Mouse (Mus musculus): ENCODE measurements around the gene Nuak2.

The Nuak2 gene

GRCm38 (mm10) chr1:132353389-132353788 lies 37.5 kb downstream of the Nuak2 start:
- no peak for DNase-seq (ENCODE audit: low spot score)

GRCm38 (mm10) chr1:132354234-132354633 lies 38.3 kb downstream of the Nuak2 start:
- DNase-seq (ENCODE audit: low spot score) = no peak

- no peak for DNase-seq (ENCODE audit: low spot score)
Observed at GRCm38 (mm10) chr1:132355162-132355601, 39.3 kb downstream of the Nuak2 start.

- DNase-seq (ENCODE audit: low spot score) = peak; percentile 81
Observed at GRCm38 (mm10) chr1:132355841-132356242, 39.9 kb downstream of the Nuak2 start.

- DNase-seq (ENCODE audit: low spot score) = no peak
Observed at GRCm38 (mm10) chr1:132356841-132357240, 40.9 kb downstream of the Nuak2 start.

- no peak for DNase-seq (ENCODE audit: low spot score)
Observed at GRCm38 (mm10) chr1:132361959-132362358, 46.0 kb downstream of the Nuak2 start.

GRCm38 (mm10) chr1:132364388-132364787 lies 48.5 kb downstream of the Nuak2 start:
- no peak for DNase-seq (ENCODE audit: low spot score)

- no peak for DNase-seq (ENCODE audit: low spot score)
Observed at GRCm38 (mm10) chr1:132364896-132365557, 49.1 kb downstream of the Nuak2 start.

GRCm38 (mm10) chr1:132365645-132366044 lies 49.7 kb downstream of the Nuak2 start:
- no peak for DNase-seq (ENCODE audit: low spot score)

GRCm38 (mm10) chr1:132366235-132366634 lies 50.3 kb downstream of the Nuak2 start:
- DNase-seq (ENCODE audit: low spot score) = no peak

GRCm38 (mm10) chr1:132366937-132367336 lies 51.0 kb downstream of the Nuak2 start:
- no peak for DNase-seq (ENCODE audit: low spot score)

- DNase-seq (ENCODE audit: low spot score) = peak; percentile 72
Observed at GRCm38 (mm10) chr1:132367692-132368506, 52.0 kb downstream of the Nuak2 start.

- no peak for DNase-seq (ENCODE audit: low spot score)
Observed at GRCm38 (mm10) chr1:132370681-132371173, 54.8 kb downstream of the Nuak2 start.

- no peak for DNase-seq (ENCODE audit: low spot score)
Observed at GRCm38 (mm10) chr1:132371298-132372081, 55.6 kb downstream of the Nuak2 start.

- no peak for DNase-seq (ENCODE audit: low spot score)
Observed at GRCm38 (mm10) chr1:132372354-132372753, 56.4 kb downstream of the Nuak2 start.

GRCm38 (mm10) chr1:132372896-132373534 lies 57.1 kb downstream of the Nuak2 start:
- no peak for DNase-seq (ENCODE audit: low spot score)

- peak; percentile 53 for DNase-seq (ENCODE audit: low spot score)
Observed at GRCm38 (mm10) chr1:132374140-132374872, 58.4 kb downstream of the Nuak2 start.

- no peak for DNase-seq (ENCODE audit: low spot score)
Observed at GRCm38 (mm10) chr1:132374873-132375244, 58.9 kb downstream of the Nuak2 start.

- DNase-seq (ENCODE audit: low spot score) = no peak
Observed at GRCm38 (mm10) chr1:132375256-132375655, 59.3 kb downstream of the Nuak2 start.

- no peak for DNase-seq (ENCODE audit: low spot score)
Observed at GRCm38 (mm10) chr1:132376211-132377054, 60.5 kb downstream of the Nuak2 start.

All from ovary, postnatal 36 days (tissue).